Mouse (Mus musculus): ENCODE results near the gene Tjp2. TPM values are rescaled to one million over a fixed set of nuclear protein-coding genes. Genes with fewer than 3 reads are reported as not detected.

Tjp2 gene
- polyA plus RNA-seq, 1 experiment = 0.02 TPM

DNA sequence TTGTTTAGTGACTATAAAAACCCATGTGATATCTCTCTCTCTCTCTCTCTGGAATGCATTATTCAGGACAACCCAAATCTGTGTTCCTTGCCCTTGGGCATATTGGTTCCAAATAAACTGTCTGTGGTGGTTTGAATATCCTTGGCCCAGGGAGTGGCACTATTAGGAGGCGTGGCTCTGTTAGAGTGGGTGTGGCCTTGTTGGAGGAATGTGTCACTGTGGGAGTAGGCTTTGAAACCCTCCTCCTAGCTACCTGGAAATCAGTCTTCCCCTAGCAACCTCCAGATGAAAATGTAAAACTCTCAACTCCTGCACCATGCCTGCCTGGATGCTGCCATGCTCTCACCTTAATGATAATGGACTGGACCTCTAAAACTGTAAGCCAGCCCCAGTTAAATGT lies 16.9 kb downstream of the Tjp2 start:
- TF ChIP-seq GATA1 (IDR thresholded peaks at IDR 0.05; ENCODE audit: low read length) = no peak

DNA sequence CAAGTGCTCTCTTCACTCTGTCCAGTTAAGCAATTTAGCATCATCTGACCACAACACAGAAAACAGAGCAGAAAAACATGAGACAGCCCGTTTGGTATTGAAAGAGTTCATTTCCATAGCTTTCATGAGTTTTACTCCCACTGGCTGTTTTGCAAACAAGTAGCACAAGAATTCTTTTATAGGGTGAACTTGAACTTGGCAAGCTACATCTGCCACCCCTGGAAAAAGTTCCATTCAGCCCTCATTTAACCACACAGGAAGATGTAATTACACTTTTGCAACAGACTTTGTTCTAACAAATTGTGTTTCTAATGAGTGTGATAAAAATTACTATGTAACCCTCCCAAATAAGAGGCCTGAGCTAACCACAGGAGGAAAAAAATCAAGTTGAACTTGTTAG lies 19.8 kb downstream of the Tjp2 start:
- no peak for TF ChIP-seq GATA1 (IDR thresholded peaks at IDR 0.05; ENCODE audit: low read length)

DNA sequence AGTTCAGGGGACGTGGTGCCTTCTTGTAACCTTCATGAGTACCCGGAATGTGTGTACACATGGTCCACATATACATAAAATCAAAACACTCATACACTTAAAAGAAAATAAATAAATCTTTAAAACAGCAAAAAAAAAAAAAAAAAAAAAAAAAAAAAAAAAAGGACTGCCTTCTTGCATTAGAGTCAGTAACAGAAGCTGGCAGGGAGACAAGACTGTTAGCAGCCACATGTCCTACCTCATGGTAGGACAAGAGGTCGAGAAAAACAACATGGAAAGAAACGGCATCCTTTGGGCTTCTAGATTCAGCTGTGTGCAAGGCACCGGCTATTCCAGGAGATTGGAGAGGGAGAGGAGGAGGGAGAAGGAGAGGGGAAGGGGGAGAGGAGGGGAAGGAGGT lies 23.0 kb downstream of the Tjp2 start:
- no peak for TF ChIP-seq GATA1 (IDR thresholded peaks at IDR 0.05; ENCODE audit: low read length)

DNA sequence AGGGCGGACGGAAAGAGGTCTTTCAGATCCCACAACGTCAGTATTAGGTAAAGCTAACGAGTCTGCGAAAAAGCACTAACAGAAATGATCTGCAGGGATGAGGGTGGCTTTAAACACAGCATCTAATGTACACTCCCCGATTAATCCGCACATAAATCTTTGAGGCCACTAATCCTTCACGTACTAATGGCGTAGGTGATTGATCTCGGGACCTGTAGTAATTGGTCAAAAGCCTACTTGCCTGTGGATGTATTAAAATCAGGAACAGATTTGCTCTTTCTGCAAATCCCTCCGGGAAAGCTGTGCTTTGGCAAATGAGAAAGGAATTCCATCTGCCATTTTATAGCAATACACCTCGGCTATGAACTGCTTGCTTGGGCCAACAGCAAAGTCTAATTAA lies 24.3 kb downstream of the Tjp2 start:
- TF ChIP-seq GATA1 (IDR thresholded peaks at IDR 0.05; ENCODE audit: low read length) = no peak

DNA sequence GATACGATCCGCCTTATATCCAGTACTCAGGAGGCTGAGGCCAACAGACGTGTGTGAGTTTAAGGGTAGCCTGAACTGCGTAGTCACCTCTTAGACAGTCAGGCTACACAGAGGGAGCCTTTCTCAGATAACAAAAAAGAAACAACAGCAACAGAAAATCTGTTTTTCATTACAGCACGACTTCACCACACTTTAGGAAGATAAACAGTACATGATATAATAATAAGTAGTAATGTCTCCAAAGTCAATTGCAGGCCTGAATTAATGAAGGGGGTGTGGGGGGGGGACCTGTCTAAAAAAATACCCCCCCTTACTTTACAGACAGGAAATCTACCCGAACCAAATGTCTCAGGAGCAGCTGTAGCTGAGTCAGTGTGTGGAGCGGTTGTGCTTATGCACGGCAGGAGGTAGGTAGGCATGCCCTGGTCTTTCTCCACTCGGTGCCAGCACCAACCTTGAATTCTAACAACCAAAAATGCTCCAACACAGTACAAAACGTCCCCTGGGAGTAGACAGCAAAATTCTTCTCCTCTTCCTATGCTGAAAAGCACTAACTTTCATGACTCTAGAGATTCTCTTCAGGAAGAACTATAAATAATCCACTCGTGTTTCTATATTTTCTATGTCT lies 26.0 kb downstream of the Tjp2 start:
- TF ChIP-seq GATA1 (IDR thresholded peaks at IDR 0.05; ENCODE audit: low read length) = no peak

DNA sequence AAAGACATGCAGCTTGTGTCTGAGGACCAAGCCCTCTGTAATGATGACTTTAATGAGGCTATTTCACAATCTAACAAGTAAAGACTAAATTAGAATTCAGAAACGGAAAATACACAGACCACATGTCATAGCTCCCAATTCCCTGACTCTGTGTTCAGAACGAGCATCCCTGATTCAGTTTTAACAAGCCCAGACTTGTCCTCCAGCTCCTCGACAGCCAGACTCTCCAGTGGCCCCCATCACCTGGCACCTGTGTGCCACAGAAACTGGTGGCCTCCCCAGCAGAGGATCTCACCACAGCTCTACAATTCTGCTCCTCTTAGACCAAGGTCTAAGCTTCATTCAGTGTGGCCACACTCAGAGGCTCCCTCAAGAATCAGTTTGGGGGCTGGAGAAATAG lies 27.5 kb downstream of the Tjp2 start:
- no peak for TF ChIP-seq GATA1 (IDR thresholded peaks at IDR 0.05; ENCODE audit: low read length)

DNA sequence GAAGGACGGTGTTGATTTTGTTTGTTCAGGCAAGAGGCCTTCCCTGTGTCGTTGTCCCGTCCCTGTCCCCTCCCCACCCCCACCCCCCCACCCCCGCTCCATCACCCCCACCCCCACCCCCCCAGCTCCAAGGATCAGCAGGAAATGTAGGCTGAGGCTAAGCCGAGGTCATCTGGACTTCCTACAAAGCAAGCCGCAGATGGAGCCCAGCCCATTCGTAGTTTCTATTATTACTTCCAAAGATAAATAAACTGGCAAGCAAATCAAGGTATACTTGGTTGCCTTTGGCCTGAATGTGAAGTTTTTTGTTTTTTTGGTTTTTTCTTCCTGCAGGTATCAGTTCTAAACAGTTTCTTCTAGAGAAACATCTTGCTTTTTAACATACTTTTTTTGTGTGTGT lies 29.6 kb downstream of the Tjp2 start:
- TF ChIP-seq GATA1 (IDR thresholded peaks at IDR 0.05; ENCODE audit: low read length) = no peak

DNA sequence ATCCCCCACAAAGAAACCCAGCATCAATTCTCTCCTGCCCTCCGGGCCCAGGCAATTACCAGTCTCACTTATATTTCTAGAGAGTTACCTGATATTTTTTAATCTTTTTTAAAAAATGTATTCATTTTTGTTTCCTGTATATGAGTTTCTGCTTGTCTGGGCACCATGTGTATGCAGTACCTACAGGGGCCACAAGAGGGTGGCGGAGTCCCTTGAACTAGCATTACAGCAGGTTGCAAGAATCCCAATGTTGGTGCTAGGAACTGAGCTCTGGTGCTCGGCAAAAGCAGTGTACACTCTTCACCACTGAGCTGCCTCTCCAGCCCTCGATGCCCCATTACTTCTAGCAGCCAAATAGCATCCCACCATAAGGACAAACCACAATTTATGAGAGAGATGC lies 30.6 kb downstream of the Tjp2 start:
- TF ChIP-seq GATA1 (IDR thresholded peaks at IDR 0.05; ENCODE audit: low read length) = no peak

DNA sequence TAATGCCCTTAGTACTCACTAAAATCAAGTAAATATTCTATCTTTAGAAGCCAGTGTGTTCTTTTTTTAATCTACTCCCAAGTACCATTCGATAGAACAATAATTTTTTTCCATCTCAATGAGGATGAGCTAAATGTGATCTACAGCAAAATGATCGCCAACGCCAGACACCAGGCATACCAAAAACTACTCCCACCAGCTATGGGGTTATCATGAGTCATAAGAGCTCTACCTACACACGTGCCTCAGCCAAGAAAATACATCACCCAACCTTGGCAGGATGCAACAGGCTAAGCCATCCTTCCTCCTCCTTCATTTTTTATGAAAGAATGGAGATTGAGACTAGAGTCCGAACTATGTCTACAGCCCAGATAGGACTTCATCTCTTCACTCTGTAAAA lies 31.9 kb downstream of the Tjp2 start:
- no peak for TF ChIP-seq GATA1 (IDR thresholded peaks at IDR 0.05; ENCODE audit: low read length)

DNA sequence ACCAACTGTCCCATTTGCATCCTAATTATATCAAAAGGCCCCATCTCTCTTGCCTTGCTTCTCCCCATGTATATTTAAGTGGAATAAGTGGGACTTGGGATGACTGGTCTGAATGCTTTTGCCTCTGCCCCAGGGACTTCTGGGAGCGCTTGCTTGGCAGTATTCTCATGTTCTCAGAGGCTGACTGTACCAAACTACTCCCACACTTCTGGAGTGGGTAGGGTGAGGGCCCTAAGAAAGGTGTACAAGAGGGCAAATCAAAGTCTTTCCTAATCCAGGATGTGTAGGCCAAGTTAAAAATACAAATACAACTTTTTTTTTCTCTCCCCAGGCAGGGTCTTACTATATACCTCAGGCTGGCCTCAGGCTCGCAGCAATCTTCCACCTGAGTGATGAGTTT lies 37.0 kb downstream of the Tjp2 start:
- TF ChIP-seq GATA1 (IDR thresholded peaks at IDR 0.05; ENCODE audit: low read length) = no peak

DNA sequence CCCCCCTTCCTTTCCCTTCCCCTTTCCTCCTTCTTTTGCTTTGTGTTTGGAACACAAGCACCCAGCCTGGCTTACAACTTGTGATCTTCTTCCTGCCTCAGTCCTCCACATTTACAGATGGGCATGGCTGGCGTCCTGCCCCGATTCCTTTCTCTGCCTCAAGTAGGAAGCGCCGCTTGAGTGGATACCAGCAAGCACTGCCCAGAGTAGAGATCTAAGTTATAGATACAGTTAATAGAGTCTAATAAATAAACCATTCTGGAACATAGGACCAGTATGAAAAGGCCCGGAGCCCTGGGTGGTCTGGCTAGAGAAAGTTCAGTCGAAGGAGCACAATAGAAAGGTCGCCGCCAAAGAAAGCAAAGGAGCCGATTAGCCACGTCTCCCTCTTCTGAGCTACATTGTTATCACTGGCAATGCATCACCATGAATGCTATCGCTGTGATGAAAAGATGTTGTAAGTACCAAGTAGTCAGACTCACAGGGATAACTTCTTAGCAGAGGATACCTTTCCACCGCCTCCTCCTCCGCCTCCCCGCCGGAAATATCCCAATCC lies 41.1 kb downstream of the Tjp2 start:
- no peak for TF ChIP-seq GATA1 (IDR thresholded peaks at IDR 0.05; ENCODE audit: low read length)

DNA sequence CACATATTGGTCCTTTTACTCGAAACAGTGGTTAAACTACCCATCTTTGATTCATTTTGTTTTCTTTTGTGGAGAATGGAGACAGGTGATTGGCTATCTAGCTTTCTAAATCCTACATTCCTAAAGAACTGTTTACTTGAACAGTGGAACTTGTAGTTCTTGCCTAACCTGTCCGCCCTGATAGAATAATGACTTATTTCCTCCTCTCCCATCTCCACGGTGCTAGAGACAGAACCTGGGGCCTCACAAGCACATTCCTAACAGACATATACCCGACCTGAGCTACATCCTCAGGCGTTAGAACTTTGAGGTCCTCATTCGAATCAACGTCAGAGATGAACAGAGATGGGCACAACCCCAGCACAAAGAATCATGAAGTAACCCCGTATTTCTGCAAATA lies 44.4 kb downstream of the Tjp2 start:
- no peak for TF ChIP-seq GATA1 (IDR thresholded peaks at IDR 0.05; ENCODE audit: low read length)

DNA sequence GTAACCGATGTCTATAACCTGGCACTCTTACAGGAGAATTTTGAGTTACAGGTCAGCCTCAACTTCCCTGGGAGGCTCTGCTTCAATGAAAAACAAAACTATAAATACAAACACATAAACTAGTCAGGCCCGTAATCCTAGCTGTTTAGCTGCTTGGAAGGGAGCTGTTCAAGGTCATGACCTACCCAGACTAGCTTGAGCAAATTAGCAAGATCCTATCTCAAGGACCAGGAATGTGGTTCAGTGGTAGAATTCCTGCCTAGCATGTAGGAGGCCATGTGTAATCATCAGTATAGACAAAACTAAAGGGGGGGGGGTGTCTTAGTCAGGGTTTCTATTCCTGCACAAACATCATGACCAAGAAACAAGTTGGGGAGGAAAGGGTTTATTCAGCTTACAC lies 46.7 kb downstream of the Tjp2 start:
- TF ChIP-seq GATA1 (IDR thresholded peaks at IDR 0.05; ENCODE audit: low read length) = no peak

DNA sequence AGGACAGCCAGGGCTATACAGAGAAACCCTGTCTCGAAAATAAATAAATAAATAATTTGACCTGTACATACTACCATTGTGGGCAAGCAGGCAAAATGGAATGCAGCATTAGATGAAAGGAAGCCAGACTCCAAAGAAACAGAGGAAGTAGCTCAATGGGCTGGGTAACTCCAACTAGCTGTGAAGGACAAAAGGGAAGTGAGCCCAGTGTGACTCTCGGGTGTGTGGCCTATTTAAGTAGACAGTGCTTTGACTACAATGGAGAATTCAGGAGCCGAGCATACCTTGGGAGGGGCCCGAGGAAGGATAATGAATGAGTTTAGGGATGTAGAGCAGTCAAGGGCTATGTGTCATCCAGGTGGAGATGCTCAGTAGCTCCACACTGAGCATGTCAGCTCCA lies 48.1 kb downstream of the Tjp2 start:
- TF ChIP-seq GATA1 (IDR thresholded peaks at IDR 0.05; ENCODE audit: low read length) = no peak

DNA sequence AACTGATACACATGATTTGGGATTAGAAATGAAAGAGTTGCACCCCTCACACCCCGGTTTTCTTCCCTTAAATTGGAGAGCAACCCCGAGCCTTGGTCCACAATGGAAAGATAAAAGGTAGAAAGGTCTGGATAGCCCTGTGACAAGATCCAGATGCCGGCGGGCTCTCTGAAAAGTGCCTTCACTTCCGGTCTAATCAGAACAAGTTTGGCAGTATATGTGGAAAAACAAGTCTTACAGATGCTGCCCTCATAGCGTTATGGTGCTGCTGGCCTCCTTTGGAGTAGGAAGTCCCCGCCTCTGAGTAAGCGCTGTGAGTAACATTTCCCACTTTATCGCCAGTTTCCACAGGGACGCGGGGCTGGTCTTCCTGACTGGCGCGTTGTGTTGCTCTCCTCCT lies 49.9 kb downstream of the Tjp2 start:
- no peak for TF ChIP-seq GATA1 (IDR thresholded peaks at IDR 0.05; ENCODE audit: low read length)

DNA sequence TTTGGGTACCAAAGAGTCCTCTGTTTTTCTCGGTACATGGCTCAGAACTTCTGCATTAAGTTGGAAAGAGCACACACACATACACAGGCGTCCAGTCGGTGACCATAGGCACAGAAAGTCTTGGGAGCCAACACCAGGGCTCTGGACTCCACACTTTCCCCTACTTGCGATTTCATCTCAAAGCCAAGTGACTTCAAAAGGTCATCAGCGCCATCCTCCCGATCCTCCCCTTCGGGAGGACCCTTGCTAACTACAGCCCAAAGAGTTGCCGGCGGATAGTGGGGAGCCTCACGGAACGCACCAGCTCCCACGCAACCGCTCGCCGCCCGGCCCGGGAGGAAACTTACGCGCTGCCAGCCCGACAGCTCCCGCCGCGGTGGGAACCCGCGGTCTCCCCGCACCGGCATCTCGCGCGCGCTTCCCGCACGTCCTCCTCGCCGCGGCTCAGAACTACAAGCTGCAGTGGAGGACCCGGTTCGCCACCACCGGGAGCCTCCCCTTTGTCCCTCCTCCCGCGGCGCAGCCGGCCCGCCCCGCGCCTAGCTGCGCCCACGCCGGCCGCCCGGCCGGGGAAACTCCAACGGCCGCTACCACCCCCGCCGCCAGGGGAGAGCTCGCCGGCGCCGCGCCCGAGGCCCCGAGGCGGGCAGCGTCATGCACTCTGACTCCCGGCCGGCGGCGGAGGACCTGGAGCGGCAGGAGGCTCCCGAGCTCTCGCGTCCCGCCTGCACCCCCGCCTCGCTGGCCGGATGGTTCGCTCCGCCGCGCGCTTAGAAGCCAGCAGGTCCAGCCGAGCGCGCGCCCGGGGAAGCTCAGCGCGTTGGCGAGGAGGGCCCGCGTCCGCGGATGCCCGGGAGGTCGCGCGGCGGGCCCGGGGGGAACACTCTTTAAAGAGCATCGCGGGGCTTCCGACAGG lies 51.0 kb downstream of the Tjp2 start:
- no peak for TF ChIP-seq GATA1 (IDR thresholded peaks at IDR 0.05; ENCODE audit: low read length)

DNA sequence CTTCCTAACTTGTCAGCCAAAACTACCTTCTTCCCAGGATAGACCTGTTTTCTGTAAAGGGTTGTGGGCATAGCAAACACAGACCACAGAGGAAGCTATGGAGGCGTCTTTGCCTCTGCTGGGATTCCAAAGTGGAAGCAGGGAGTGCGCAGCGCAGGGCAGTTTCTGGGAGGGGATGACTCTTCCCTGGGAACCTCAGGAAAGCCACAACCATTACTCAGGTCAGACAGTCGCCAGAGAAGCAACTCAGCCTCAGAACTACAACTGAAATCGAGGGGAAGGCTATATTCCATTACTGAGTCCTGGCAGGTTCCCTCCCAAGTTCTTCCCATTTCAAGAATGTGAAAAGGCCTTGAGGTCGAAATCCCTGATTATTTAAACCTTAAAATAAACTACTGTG lies 51.8 kb downstream of the Tjp2 start:
- no peak for TF ChIP-seq GATA1 (IDR thresholded peaks at IDR 0.05; ENCODE audit: low read length)

Data from G1E-ER4 (cell line).